Mouse (Mus musculus) lung, postnatal 14 days (tissue): ENCODE results near the gene Foxp2.

ENCODE experiments used
- DNase-seq: peaks from one replicate; pipeline ENCODE4 v3.0.0; 2021

Gene Foxp2

DNA sequence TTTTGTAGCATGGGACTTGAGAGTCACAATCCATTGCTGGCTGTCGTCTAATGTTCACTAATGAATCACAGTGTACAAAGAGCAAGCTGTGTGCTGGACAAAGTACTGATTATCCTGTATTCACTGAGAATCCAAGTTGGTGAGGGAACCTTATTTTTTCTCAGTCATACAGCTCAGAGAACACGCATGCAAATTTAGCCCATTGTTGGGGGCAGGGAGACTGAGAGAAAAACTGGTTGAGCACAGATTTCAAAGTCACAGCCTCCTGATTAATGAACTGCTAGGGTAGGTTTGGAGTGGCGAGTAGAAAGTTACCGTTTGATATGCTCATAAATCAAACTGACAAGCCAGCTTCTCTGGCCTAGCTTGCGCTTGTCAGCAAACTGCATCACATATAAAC is 477.1 kb downstream of the Foxp2 start:
- DNase-seq = no peak

DNA sequence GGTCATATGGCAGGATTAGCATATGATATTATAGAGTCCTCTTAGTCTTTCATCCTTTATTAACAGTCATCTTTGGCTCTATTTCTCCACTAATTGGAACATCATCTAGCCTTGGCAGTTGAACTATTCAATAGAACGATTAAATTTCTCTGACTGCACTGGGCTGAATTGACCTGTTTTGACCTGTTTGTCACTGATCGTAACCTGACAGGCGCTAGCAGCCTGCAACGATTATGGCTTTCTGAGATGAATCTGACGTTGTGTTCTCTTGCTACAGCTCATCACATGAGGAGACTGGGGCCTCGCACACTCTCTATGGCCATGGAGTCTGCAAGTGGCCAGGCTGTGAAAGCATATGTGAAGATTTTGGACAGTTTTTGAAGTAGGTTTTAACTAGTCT is 495.3 kb downstream of the Foxp2 start:
- DNase-seq = no peak

DNA sequence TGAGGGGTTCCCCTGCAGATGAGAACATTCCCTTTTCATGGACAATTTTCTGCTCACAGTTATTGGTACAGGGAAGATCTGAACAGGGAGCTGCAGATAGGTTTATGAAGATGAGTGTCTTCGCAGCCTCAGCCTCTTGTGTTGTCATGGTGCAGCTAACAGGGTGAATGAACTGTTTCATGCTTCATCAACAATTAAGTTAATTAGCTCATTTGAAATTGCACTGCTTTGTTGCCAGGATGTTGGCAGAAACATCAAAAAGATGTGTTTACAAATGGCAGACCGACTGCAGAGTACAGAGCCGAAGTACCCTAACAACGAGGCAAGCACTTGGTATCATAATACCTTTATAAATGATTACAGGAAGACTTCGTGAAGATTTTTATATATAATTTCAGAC is 496.3 kb downstream of the Foxp2 start:
- no peak for DNase-seq

DNA sequence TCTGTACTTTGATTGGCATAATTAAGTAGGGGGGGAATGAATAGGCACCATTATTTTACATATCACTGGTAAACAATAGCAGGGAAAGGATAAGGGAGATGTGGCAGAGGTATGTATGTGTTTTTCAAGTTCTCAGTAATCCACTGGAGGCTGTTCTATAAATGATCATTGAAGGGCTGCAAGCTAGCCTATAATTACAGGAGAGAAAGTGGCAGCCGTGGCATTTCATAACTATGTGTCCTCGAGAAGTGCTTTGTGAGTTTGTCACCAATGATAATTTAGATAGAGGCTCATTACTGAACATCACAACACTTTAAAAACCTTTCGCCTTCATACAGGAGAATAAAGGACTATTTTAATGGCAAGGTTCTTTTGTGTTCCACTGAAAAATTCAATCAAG is 500.0 kb downstream of the Foxp2 start:
- DNase-seq = no peak

DNA sequence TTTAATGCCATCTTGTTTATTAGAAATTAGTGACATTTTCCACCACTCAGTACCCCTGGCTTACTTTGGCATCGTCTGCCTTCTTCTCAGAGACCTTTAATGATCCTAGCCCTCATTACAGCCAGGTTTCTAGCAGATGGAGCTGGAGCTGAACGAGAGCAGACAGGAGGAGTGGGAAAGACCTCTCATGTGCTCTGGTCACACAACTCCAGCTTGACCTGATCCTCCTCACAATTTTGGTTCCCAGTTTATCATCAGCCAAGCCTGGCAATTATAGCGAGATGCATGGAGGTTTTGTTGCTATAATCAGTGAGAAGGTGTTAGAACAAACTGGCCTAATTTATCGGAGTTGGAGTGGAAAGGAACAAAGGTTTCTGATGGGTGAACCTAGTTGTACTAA is 500.9 kb downstream of the Foxp2 start:
- DNase-seq = no peak

DNA sequence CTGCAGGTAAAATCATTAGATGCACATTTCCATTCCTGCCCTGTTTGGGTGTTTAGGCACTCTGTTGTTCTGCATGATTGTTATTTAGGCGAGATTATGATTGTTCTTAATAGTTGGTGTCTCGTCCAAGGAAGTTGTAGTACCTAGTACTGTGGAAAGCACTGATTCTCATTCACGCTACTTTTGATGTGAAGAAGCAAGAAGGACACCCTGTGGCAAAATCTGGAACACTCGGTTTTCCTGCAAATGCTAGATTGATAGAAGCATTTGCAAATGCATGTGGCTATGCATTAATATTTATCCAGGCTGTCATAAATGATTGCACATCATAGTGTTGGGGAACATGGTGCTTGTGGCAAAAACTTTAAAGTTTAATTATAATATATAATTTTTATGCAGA is 514.0 kb downstream of the Foxp2 start:
- no peak for DNase-seq

DNA sequence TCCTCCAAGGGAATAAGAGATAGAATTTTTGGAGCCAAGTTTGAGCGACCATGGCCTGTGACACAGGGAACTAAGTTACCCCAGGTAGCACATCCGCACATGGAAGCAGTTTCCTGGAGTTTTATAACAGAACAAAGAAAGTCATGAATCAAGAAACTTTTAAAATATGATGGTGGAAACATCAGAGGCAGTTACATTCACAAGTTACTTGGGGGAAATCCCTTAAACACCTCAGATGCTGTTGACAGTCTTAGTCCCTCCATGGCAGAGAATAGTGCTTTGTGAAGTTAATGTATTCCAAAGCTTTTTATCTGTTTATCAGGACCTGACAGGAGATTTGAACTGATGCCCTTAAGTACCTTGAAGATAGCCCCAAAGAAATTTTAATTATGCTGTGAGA is 558.6 kb downstream of the Foxp2 start:
- no peak for DNase-seq

DNA sequence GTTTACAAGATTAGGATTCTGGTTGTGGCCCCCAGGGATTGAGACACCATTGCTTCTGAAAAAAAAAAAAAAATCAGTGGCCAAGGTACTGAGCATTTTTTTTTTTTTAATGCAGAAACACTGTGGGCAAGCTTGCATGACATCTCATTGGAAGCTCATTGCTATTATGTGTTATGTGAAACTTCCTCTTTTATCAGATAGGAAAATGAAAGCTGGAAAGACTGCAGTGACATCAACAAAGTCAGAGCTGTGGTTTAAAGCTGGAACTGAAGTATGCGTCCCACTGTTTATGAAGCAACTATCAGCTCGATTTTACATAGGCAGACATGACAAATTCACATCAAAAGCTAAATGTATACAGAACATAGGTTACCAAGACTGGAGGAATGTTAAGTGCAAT is 562.2 kb downstream of the Foxp2 start:
- no peak for DNase-seq

DNA sequence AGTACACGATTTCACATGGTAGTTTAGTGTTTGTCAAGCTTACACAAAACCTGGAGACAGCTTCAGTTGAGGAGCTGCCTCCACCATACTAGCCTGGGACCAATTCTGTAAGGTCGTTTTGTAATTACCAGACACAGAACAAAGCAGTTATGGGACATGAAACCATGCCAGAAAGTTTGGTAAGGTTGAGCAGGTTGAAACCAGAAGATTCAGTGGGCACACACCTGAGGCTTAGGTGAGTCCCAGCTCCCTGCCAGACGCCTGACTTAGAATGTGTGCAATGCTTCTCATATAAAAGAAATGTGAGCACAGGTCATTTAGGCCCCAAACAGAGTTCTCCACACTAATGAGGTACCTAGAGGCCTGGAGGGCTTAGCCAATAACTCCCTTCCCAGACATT is 564.3 kb downstream of the Foxp2 start:
- DNase-seq = no peak

DNA sequence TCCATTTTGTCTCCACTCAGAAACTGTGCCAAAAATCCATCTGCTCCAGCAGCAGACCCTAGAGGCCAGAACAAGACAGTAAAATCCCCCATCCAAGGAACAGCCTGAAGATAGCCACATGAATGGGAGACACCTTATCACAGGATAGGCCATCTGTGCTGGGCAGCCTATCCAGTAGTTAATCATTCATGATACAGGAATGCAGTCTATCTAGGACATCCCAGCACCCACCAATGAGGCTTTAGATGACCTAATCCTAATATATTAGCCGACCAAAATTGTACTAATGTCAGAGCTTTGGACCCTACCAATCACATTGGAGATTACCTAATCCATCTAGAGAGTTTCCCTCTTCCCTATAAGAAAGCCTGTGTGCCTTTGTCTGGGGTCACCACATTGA is 565.5 kb downstream of the Foxp2 start:
- no peak for DNase-seq

DNA sequence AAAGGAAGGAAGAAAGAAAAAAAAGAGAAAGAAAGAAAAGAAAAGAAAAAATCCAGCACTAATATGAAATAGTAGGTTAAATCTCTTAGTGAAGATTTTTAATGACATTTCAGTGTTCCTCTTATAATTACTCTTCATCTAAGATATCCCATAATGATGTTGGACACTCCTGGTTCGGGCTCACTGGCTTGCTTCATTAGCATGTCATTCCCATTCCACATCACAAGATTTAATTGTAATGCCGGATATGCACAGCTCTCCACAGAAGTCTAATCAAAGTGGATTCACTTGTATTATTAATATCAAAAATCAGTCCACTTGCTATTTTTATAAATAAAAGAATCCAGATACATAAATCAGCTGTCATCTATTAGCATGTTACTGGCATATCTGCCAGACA is 585.8 kb downstream of the Foxp2 start:
- no peak for DNase-seq
